Mouse (Mus musculus): Measurements from ENCODE around the gene Ddx39b. TPM values are rescaled to one million over a fixed set of nuclear protein-coding genes. Genes with fewer than 3 reads are reported as not detected.

The Ddx39b gene
- total and polyA plus RNA-seq, 3 experiments = 82.3 to 148 (median 83.4) TPM

GRCm38 (mm10) chr17:35245731-35246623 is 4.4 kb downstream of the Ddx39b start:
- Histone ChIP-seq H3K4me3 (no peak overlapping the region), H3K4me1 (ENCODE audit: control insufficient read depth, insufficient read depth, low read length) (peaks cover 14% of the 10 kb centered on the region), H3K9ac (ENCODE audit: low read depth, low read length) (no peak overlapping the region), H3K27me3 (ENCODE audit: control insufficient read depth, insufficient read depth, low read length) (no peaks in the 10 kb centered on the region), H3K27ac (no peak overlapping the region), H3K36me3 (ENCODE audit: control insufficient read depth, insufficient read depth, low read length) (peaks cover 26% of the 10 kb centered on the region), H3K79me2 (replicated peaks; ENCODE audit: control insufficient read depth, insufficient read depth, low read length) (peaks cover 4% of the 10 kb centered on the region)
- no peak for DNase-seq
- 58% methylated on average over 15 of the region's 15 CpGs for WGBS
- intact Hi-C loops (cut with DNase I) = loop anchor here (10.0 kb wide), 1 partner anchor 411 kb away; the partner anchor contains the start of genes Dxo and Stk19
- TF ChIP-seq CTCF (IDR thresholded peaks at IDR 0.05) (peak; percentile 64), EP300 (IDR thresholded peaks at IDR 0.05; ENCODE audit: insufficient read depth, low read depth, low read length) (no peak), POLR2A (IDR thresholded peaks at IDR 0.05; ENCODE audit: insufficient read depth, low read depth, low read length) (no peak)

GRCm38 (mm10) chr17:35247144-35247543 is 5.6 kb downstream of the Ddx39b start:
- peaks cover 4% of the 10 kb centered on the region for H3K79me2 ChIP-seq (replicated peaks; ENCODE audit: control insufficient read depth, insufficient read depth, low read length)
- H3K36me3 ChIP-seq (ENCODE audit: control insufficient read depth, insufficient read depth, low read length) = peaks cover 26% of the 10 kb centered on the region
- peaks cover 14% of the 10 kb centered on the region for H3K4me1 ChIP-seq (ENCODE audit: control insufficient read depth, insufficient read depth, low read length)
- intact Hi-C loops (cut with DNase I) = loop anchor here (10.0 kb wide), 1 partner anchor 412 kb away; the partner anchor contains the start of genes Dxo and Stk19
- H3K4me3 ChIP-seq = no peak overlapping the region
- H3K27me3 ChIP-seq (ENCODE audit: control insufficient read depth, insufficient read depth, low read length) = no peaks in the 10 kb centered on the region
- TF ChIP-seq CTCF (IDR thresholded peaks at IDR 0.05) (no peak), POLR2A (IDR thresholded peaks at IDR 0.05; ENCODE audit: insufficient read depth, low read depth, low read length) (no peak), EP300 (IDR thresholded peaks at IDR 0.05; ENCODE audit: insufficient read depth, low read depth, low read length) (no peak)
- DNase-seq = no peak
- no peak overlapping the region for H3K9ac ChIP-seq (ENCODE audit: low read depth, low read length)
- H3K27ac ChIP-seq = no peak overlapping the region
- WGBS = 62% methylated on average over 7 of the region's 7 CpGs

- intact Hi-C loops (cut with DNase I) = loop anchor here (10.0 kb wide), 1 partner anchor 414 kb away; the partner anchor contains the start of genes Dxo and Stk19
- Histone ChIP-seq H3K4me3 (no peak overlapping the region), H3K27ac (no peak overlapping the region), H3K27me3 (ENCODE audit: control insufficient read depth, insufficient read depth, low read length) (no peaks in the 10 kb centered on the region), H3K9ac (ENCODE audit: low read depth, low read length) (no peak overlapping the region), H3K4me1 (ENCODE audit: control insufficient read depth, insufficient read depth, low read length) (peaks cover 10% of the 10 kb centered on the region), H3K79me2 (replicated peaks; ENCODE audit: control insufficient read depth, insufficient read depth, low read length) (peaks cover 4% of the 10 kb centered on the region), H3K36me3 (ENCODE audit: control insufficient read depth, insufficient read depth, low read length) (peaks cover 19% of the 10 kb centered on the region)
- no peak for DNase-seq
- TF ChIP-seq EP300 (IDR thresholded peaks at IDR 0.05; ENCODE audit: insufficient read depth, low read depth, low read length) (no peak), POLR2A (IDR thresholded peaks at IDR 0.05; ENCODE audit: insufficient read depth, low read depth, low read length) (no peak), CTCF (IDR thresholded peaks at IDR 0.05) (no peak)
- WGBS = 86% methylated on average over 14 of the region's 14 CpGs
Observed at GRCm38 (mm10) chr17:35248986-35249385, 7.4 kb downstream of the Ddx39b start.

GRCm38 (mm10) chr17:35249451-35250197 is 8.1 kb downstream of the Ddx39b start:
- Histone ChIP-seq H3K36me3 (ENCODE audit: control insufficient read depth, insufficient read depth, low read length) (peaks cover 13% of the 10 kb centered on the region), H3K4me3 (no peak overlapping the region), H3K27ac (no peak overlapping the region), H3K9ac (ENCODE audit: low read depth, low read length) (no peak overlapping the region), H3K27me3 (ENCODE audit: control insufficient read depth, insufficient read depth, low read length) (no peaks in the 10 kb centered on the region), H3K79me2 (replicated peaks; ENCODE audit: control insufficient read depth, insufficient read depth, low read length) (no peaks in the 10 kb centered on the region), H3K4me1 (ENCODE audit: control insufficient read depth, insufficient read depth, low read length) (peaks cover 5% of the 10 kb centered on the region; the same call in 1 of the 2 replicates)
- 81% methylated on average over 19 of the region's 19 CpGs for WGBS
- DNase-seq = no peak
- TF ChIP-seq POLR2A (IDR thresholded peaks at IDR 0.05; ENCODE audit: insufficient read depth, low read depth, low read length) = no peak
- no peak for TF ChIP-seq EP300 (IDR thresholded peaks at IDR 0.05; ENCODE audit: insufficient read depth, low read depth, low read length)
- intact Hi-C loops (cut with DNase I) = loop anchor here (10.0 kb wide), 1 partner anchor 415 kb away; the partner anchor contains the start of genes Dxo and Stk19

- intact Hi-C loops (cut with DNase I) = no loop called here
- Histone ChIP-seq H3K79me2 (replicated peaks; ENCODE audit: control insufficient read depth, insufficient read depth, low read length) (no peaks in the 10 kb centered on the region), H3K4me1 (ENCODE audit: control insufficient read depth, insufficient read depth, low read length) (peaks cover 5% of the 10 kb centered on the region; the same call in 1 of the 2 replicates), H3K27ac (no peak overlapping the region), H3K9ac (ENCODE audit: low read depth, low read length) (no peak overlapping the region), H3K27me3 (ENCODE audit: control insufficient read depth, insufficient read depth, low read length) (no peaks in the 10 kb centered on the region), H3K4me3 (no peak overlapping the region), H3K36me3 (ENCODE audit: control insufficient read depth, insufficient read depth, low read length) (peaks cover 6% of the 10 kb centered on the region; the same call in 1 of the 2 replicates)
- DNase-seq = no peak
- 91% methylated on average over 3 of the region's 3 CpGs for WGBS
- no peak for TF ChIP-seq CTCF (IDR thresholded peaks at IDR 0.05)
- TF ChIP-seq EP300 (IDR thresholded peaks at IDR 0.05; ENCODE audit: insufficient read depth, low read depth, low read length) = no peak
- no peak for TF ChIP-seq POLR2A (IDR thresholded peaks at IDR 0.05; ENCODE audit: insufficient read depth, low read depth, low read length)
Observed at GRCm38 (mm10) chr17:35250348-35251120, 9.0 kb downstream of the Ddx39b start.

Data from heart, adult 2 months (tissue).